Mouse (Mus musculus) stomach, embryonic 14.5 days (tissue): Measurements from ENCODE around the gene Acap1. TPM values are rescaled to one million over a fixed set of nuclear protein-coding genes. Genes with fewer than 3 reads are reported as not detected.

Experiments
- ATAC-seq: fragments of 200-750 bp; cut with Nextera tagmentation; 2 replicates; pipeline ENCODE4 v1.8.0; 2017; ENCODE audit warnings: low read depth, moderate TSS enrichment; ENCODE audit not compliant: insufficient number of reproducible peaks, insufficient read depth, low FRiP score
- H3K27ac ChIP-seq: fragments of 300-500 bp; sonication (generic); 2 replicates; pipeline ENCODE4 v1.5.1; 2014; ENCODE audit warnings: mild to moderate bottlenecking, low read length, moderate library complexity, mixed read lengths
- H3K27me3 ChIP-seq: fragments of 300-500 bp; sonication (generic); 2 replicates; pipeline ENCODE4 v1.6.1; 2014; ENCODE audit warnings: low read length, control low read depth, mixed read lengths; ENCODE audit not compliant: control insufficient read depth, insufficient read depth
- H3K36me3 ChIP-seq: fragments of 300-500 bp; sonication (generic); 2 replicates; pipeline ENCODE4 v1.6.1; 2014; ENCODE audit warnings: mild to moderate bottlenecking, control low read depth, low read length, moderate library complexity, mixed read lengths; ENCODE audit not compliant: control insufficient read depth, insufficient read depth
- H3K4me1 ChIP-seq: fragments of 300-500 bp; sonication (generic); 2 replicates; pipeline ENCODE4 v1.6.1; 2014; ENCODE audit warnings: low read length, control low read depth, mixed read lengths; ENCODE audit not compliant: control insufficient read depth, insufficient read depth
- H3K4me2 ChIP-seq: fragments of 300-500 bp; sonication (generic); replicated peaks from 2 replicates; pipeline ENCODE4 v1.6.1; 2014; ENCODE audit warnings: low read depth, low read length, control low read depth
- H3K4me3 ChIP-seq: fragments of 300-500 bp; sonication (generic); 2 replicates; pipeline ENCODE4 v1.5.1; 2014; ENCODE audit warnings: low read depth, low read length, control low read depth
- H3K9ac ChIP-seq: fragments of 300-500 bp; sonication (generic); replicated peaks from 2 replicates; pipeline ENCODE4 v1.6.1; 2014; ENCODE audit warnings: low read depth, mild to moderate bottlenecking, control low read depth, low read length, moderate library complexity, mixed read lengths
- H3K9me3 ChIP-seq: fragments of 300-500 bp; sonication (generic); 2 replicates; pipeline ENCODE4 v1.6.1; 2016; ENCODE audit warnings: low read depth, low read length, control low read depth; ENCODE audit not compliant: control insufficient read depth
- WGBS: fragments of 180-500 bp; shearing (Covaris S2); extraction: QIAGEN DNeasy Blood & Tissue Kit; methylation state at CpG from one replicate; pipeline ENCODE4 v1.1.7; 2014; 5-methylcytosine and 5-hydroxymethylcytosine counted together
- polyA plus RNA-seq: library from polyadenylated mRNA; unstranded; fragments of >200 nt; fragmentation: Nextera tagmentation; extraction: Ambion mirVana; gene quantifications from 2 replicates; pipeline ENCODE4 v1.2.1, GENCODE M21; 2014

The Acap1 gene
- polyA plus RNA-seq, 1 experiment from 2014 or later, result 3.5 TPM

GRCm38 (mm10) chr11:69884663-69885062, 10.7 kb downstream of the Acap1 start:
- no peaks in the 10 kb centered on the region for H3K36me3 ChIP-seq
- no peaks in the 10 kb centered on the region for H3K9me3 ChIP-seq
- WGBS, result 80% methylated on average over 8 of the region's 8 CpGs
- H3K4me2 ChIP-seq, result no peak overlapping the region
- H3K27ac ChIP-seq, result no peak overlapping the region
- no peak overlapping the region for H3K4me3 ChIP-seq
- no peak for ATAC-seq
- no peaks in the 10 kb centered on the region for H3K27me3 ChIP-seq
- H3K4me1 ChIP-seq, result peaks cover 8% of the 10 kb centered on the region
- H3K9ac ChIP-seq, result no peak overlapping the region

GRCm38 (mm10) chr11:69884240-69884639, 11.1 kb downstream of the Acap1 start:
- peaks cover 12% of the 10 kb centered on the region for H3K4me1 ChIP-seq
- H3K9ac ChIP-seq, result no peak overlapping the region
- no peak for ATAC-seq
- H3K36me3 ChIP-seq, result no peaks in the 10 kb centered on the region
- H3K4me3 ChIP-seq, result no peak overlapping the region
- 74% methylated on average over 9 of the region's 9 CpGs for WGBS
- H3K27ac ChIP-seq, result no peak overlapping the region
- no peaks in the 10 kb centered on the region for H3K9me3 ChIP-seq
- H3K27me3 ChIP-seq, result no peaks in the 10 kb centered on the region
- H3K4me2 ChIP-seq, result no peak overlapping the region

- ATAC-seq, result no peak
- 79% methylated on average over 8 of the region's 8 CpGs for WGBS
- no peaks in the 10 kb centered on the region for H3K27me3 ChIP-seq
- H3K9me3 ChIP-seq, result no peaks in the 10 kb centered on the region
- H3K4me3 ChIP-seq, result no peak overlapping the region
- no peak overlapping the region for H3K4me2 ChIP-seq
- no peak overlapping the region for H3K9ac ChIP-seq
- H3K27ac ChIP-seq, result no peak overlapping the region
- peaks cover 16% of the 10 kb centered on the region for H3K4me1 ChIP-seq
- no peaks in the 10 kb centered on the region for H3K36me3 ChIP-seq
These were observed 11.7 kb downstream of the Acap1 start for GRCm38 (mm10) chr11:69883527-69884151.

GRCm38 (mm10) chr11:69883066-69883465, 12.3 kb downstream of the Acap1 start:
- H3K9me3 ChIP-seq, result no peaks in the 10 kb centered on the region
- no peak overlapping the region for H3K27ac ChIP-seq
- WGBS, result 58% methylated on average over 4 of the region's 4 CpGs
- no peaks in the 10 kb centered on the region for H3K27me3 ChIP-seq
- no peak overlapping the region for H3K4me3 ChIP-seq
- H3K9ac ChIP-seq, result no peak overlapping the region
- H3K4me1 ChIP-seq, result peaks cover 16% of the 10 kb centered on the region
- no peak overlapping the region for H3K4me2 ChIP-seq
- ATAC-seq, result no peak
- no peaks in the 10 kb centered on the region for H3K36me3 ChIP-seq

- H3K27me3 ChIP-seq, result no peaks in the 10 kb centered on the region
These were observed 13.3 kb downstream of the Acap1 start for GRCm38 (mm10) chr11:69881787-69882670.

GRCm38 (mm10) chr11:69880853-69881603, 14.3 kb downstream of the Acap1 start, which contains the start of gene Kctd11:
Gene Kctd11 (minus strand): TSS chr11:69881406.
- H3K36me3 ChIP-seq, result no peaks in the 10 kb centered on the region
- H3K27ac ChIP-seq, result peak within 1 kb of the TSS; percentile 89
- no peaks in the 10 kb centered on the region for H3K27me3 ChIP-seq
- ATAC-seq, result peak; percentile 87
- H3K9ac ChIP-seq, result peak within 1 kb of the TSS; percentile 49
- peak within 1 kb of the TSS; percentile 71 for H3K4me2 ChIP-seq
- H3K4me1 ChIP-seq, result peaks cover 17% of the 10 kb centered on the region
- H3K9me3 ChIP-seq, result no peaks in the 10 kb centered on the region
- WGBS, result under 1% methylated on average over 46 of the region's 46 CpGs
- peak within 1 kb of the TSS; percentile 37 for H3K4me3 ChIP-seq

More at GRCm38 (mm10) chr11:69881787-69882670, 13.3 kb downstream of the Acap1 start:
- Histone ChIP-seq H3K4me2 (peak overlapping the region; percentile 71), H3K4me3 (peak overlapping the region; percentile 37), H3K9ac (peak overlapping the region; percentile 49; the same call in 1 of the 2 replicates), H3K36me3 (no peaks in the 10 kb centered on the region), H3K9me3 (no peaks in the 10 kb centered on the region), H3K4me1 (peaks cover 16% of the 10 kb centered on the region), H3K27ac (peak overlapping the region; percentile 89)
- ATAC-seq, result no peak
- 56% methylated on average over 21 of the region's 21 CpGs for WGBS

GRCm38 (mm10) chr11:69880506-69880852, 14.9 kb downstream of the Acap1 start:
- Histone ChIP-seq H3K9me3 (no peaks in the 10 kb centered on the region), H3K27me3 (no peaks in the 10 kb centered on the region), H3K9ac (peak overlapping the region; percentile 25; the same call in 1 of the 2 replicates), H3K36me3 (no peaks in the 10 kb centered on the region), H3K4me1 (peaks cover 22% of the 10 kb centered on the region), H3K4me3 (peak overlapping the region; percentile 37), H3K27ac (peak overlapping the region; percentile 89), H3K4me2 (peak overlapping the region; percentile 71)
- ATAC-seq, result peak; percentile 43; the same call in 1 of the 2 replicates
- under 1% methylated on average over 18 of the region's 18 CpGs for WGBS

- ATAC-seq, result no peak
- H3K4me2 ChIP-seq, result peak overlapping the region; percentile 71
- H3K4me3 ChIP-seq, result peak overlapping the region; percentile 37
- H3K27me3 ChIP-seq, result no peaks in the 10 kb centered on the region
- H3K9me3 ChIP-seq, result no peaks in the 10 kb centered on the region
- no peaks in the 10 kb centered on the region for H3K36me3 ChIP-seq
- H3K4me1 ChIP-seq, result peaks cover 23% of the 10 kb centered on the region
- H3K27ac ChIP-seq, result no peak overlapping the region
- 46% methylated on average over 15 of the region's 15 CpGs for WGBS
- H3K9ac ChIP-seq, result peak overlapping the region; percentile 25; the same call in 1 of the 2 replicates
These were observed 15.6 kb downstream of the Acap1 start for GRCm38 (mm10) chr11:69879711-69880110.
